Mouse (Mus musculus): Measurements from ENCODE around the gene 1190005I06Rik.

DNA sequence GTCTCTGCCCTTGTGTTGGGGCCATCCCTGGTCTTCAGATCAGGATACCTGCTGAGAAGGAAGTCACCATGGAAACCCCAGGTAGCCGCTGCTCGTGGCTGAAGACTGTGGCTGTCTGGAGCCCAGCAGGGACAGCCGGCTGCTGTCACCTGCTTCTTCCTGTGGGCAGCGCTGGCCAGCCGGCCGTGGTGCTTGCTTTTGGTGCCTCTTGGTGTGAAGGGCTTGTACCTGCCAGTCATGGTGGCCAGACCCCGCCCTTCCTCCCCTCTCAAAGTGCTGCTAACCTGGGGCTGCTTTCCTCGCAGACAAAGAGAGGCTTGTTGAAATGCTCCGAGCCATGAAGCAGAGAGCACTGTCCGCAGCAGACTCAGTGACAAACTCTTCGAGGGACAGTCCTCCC lies 73.6 kb downstream of the 1190005I06Rik start:
- TF ChIP-seq CTCF (IDR thresholded peaks at IDR 0.05) (no peak), EP300 (IDR thresholded peaks at IDR 0.05) (no peak)
